Mouse (Mus musculus) testis, adult 2 months (tissue): ENCODE measurements around the gene Cdk1. TPM values are rescaled to one million over a fixed set of nuclear protein-coding genes. Genes with fewer than 3 reads are reported as not detected.

Experiments used
- H3K27ac ChIP-seq: fragments of 200-500 bp; 2 replicates; pipeline ENCODE4 v1.5.1; 2012; ENCODE audit warnings: low read depth, low read length; ENCODE audit not compliant: control insufficient read depth, insufficient read depth
- H3K27me3 ChIP-seq: fragments of 200-500 bp; 2 replicates; pipeline ENCODE4 v1.6.1; 2012; ENCODE audit warnings: mild to moderate bottlenecking, low read length, moderate library complexity; ENCODE audit not compliant: control insufficient read depth, insufficient read depth
- H3K36me3 ChIP-seq: fragments of 200-500 bp; 2 replicates; pipeline ENCODE4 v1.6.1; 2012; ENCODE audit warnings: mild to moderate bottlenecking, low read length; ENCODE audit not compliant: control insufficient read depth, insufficient read depth
- H3K4me1 ChIP-seq: fragments of 200-500 bp; 2 replicates; pipeline ENCODE4 v1.6.1; 2012; ENCODE audit warnings: low read length; ENCODE audit not compliant: control insufficient read depth, insufficient read depth
- H3K4me3 ChIP-seq: fragments of 200-500 bp; 2 replicates; pipeline ENCODE4 v1.5.1; 2012; ENCODE audit warnings: low read depth, mild to moderate bottlenecking, low read length, moderate library complexity, mixed read lengths; ENCODE audit not compliant: control insufficient read depth
- CTCF ChIP-seq: fragments of 200-500 bp; IDR thresholded peaks from 2 replicates; pipeline ENCODE4 v1.5.1; 2012; ENCODE audit warnings: low read depth, mild to moderate bottlenecking, inconsistent platforms, low read length, moderate library complexity; ENCODE audit not compliant: control insufficient read depth, insufficient read depth, insufficient replicate concordance
- POLR2A ChIP-seq: fragments of 200-500 bp; IDR thresholded peaks from 2 replicates; pipeline ENCODE4 v1.6.1; 2012; ENCODE audit warnings: low read depth, mild to moderate bottlenecking, inconsistent platforms, low read length, moderate library complexity; ENCODE audit not compliant: control insufficient read depth
- polyA plus RNA-seq: library from polyadenylated mRNA; depleted of rRNA; stranded (reverse); fragments of >200 nt; gene quantifications from 2 replicates; pipeline ENCODE4 v1.2.3, GENCODE M21; 2012

The Cdk1 gene
- polyA plus RNA-seq, 1 experiment: 49.2 TPM

GRCm38 (mm10) chr10:69385136-69385535 is 32.4 kb upstream of the Cdk1 start:
- Histone ChIP-seq H3K36me3 (no peaks in the 10 kb centered on the region), H3K4me1 (peaks cover 3% of the 10 kb centered on the region), H3K4me3 (no peak overlapping the region), H3K27ac (no peak overlapping the region), H3K27me3 (no peaks in the 10 kb centered on the region)
- TF ChIP-seq CTCF: no peak
- TF ChIP-seq POLR2A: no peak

- Histone ChIP-seq H3K27ac (no peak overlapping the region), H3K4me3 (no peak overlapping the region), H3K36me3 (no peaks in the 10 kb centered on the region), H3K4me1 (peaks cover 3% of the 10 kb centered on the region), H3K27me3 (no peaks in the 10 kb centered on the region)
- TF ChIP-seq POLR2A (no peak), CTCF (no peak)
Observed at GRCm38 (mm10) chr10:69384640-69385039, 31.9 kb upstream of the Cdk1 start.

- H3K4me1 ChIP-seq: peaks cover 3% of the 10 kb centered on the region
- H3K27ac ChIP-seq: no peak overlapping the region
- TF ChIP-seq CTCF (no peak), POLR2A (no peak)
- no peak overlapping the region for H3K4me3 ChIP-seq
- H3K27me3 ChIP-seq: no peaks in the 10 kb centered on the region
- no peaks in the 10 kb centered on the region for H3K36me3 ChIP-seq
Observed at GRCm38 (mm10) chr10:69383186-69383585, 30.4 kb upstream of the Cdk1 start.

- H3K27me3 ChIP-seq: no peaks in the 10 kb centered on the region
- no peaks in the 10 kb centered on the region for H3K36me3 ChIP-seq
- TF ChIP-seq POLR2A (no peak), CTCF (peak; percentile 87; the same call in 1 of the 2 replicates)
- H3K27ac ChIP-seq: no peak overlapping the region
- H3K4me1 ChIP-seq: no peaks in the 10 kb centered on the region
- H3K4me3 ChIP-seq: no peak overlapping the region
Observed at GRCm38 (mm10) chr10:69375154-69375553, 22.4 kb upstream of the Cdk1 start.

- Histone ChIP-seq H3K27me3 (no peaks in the 10 kb centered on the region), H3K4me3 (no peak overlapping the region), H3K4me1 (no peaks in the 10 kb centered on the region), H3K27ac (no peak overlapping the region), H3K36me3 (no peaks in the 10 kb centered on the region)
- TF ChIP-seq POLR2A (no peak), CTCF (no peak)
Observed at GRCm38 (mm10) chr10:69373796-69374550, 21.2 kb upstream of the Cdk1 start.

- Histone ChIP-seq H3K4me1 (no peaks in the 10 kb centered on the region), H3K27me3 (no peaks in the 10 kb centered on the region), H3K36me3 (no peaks in the 10 kb centered on the region), H3K27ac (no peak overlapping the region), H3K4me3 (no peak overlapping the region)
- TF ChIP-seq POLR2A (no peak), CTCF (no peak)
Observed at GRCm38 (mm10) chr10:69372061-69372460, 19.3 kb upstream of the Cdk1 start.

GRCm38 (mm10) chr10:69371441-69371840 is 18.7 kb upstream of the Cdk1 start:
- Histone ChIP-seq H3K36me3 (no peaks in the 10 kb centered on the region), H3K4me3 (no peak overlapping the region), H3K27ac (no peak overlapping the region), H3K4me1 (no peaks in the 10 kb centered on the region), H3K27me3 (no peaks in the 10 kb centered on the region)
- TF ChIP-seq POLR2A (no peak), CTCF (peak; percentile 95)

GRCm38 (mm10) chr10:69369321-69369720 is 16.6 kb upstream of the Cdk1 start:
- H3K36me3 ChIP-seq: no peaks in the 10 kb centered on the region
- H3K27ac ChIP-seq: no peak overlapping the region
- no peaks in the 10 kb centered on the region for H3K27me3 ChIP-seq
- TF ChIP-seq CTCF: no peak
- TF ChIP-seq POLR2A: no peak
- no peak overlapping the region for H3K4me3 ChIP-seq
- peaks cover 2% of the 10 kb centered on the region; the same call in 1 of the 2 replicates for H3K4me1 ChIP-seq
